Mouse (Mus musculus) megakaryocyte progenitor cell, adult 5-6 weeks (primary cell): ENCODE results near the gene H2-DMb2. TPM values are rescaled to one million over a fixed set of nuclear protein-coding genes. Genes with fewer than 3 reads are reported as not detected.

Experiments used
- ATAC-seq: replicated peaks from 2 replicates; pipeline ENCODE4 v1.8.0; 2016; ENCODE audit warnings: mild to moderate bottlenecking, moderate TSS enrichment, inconsistent platforms; ENCODE audit not compliant: poor library complexity
- total RNA-seq, 2 experiments: library from RNA; stranded (forward) in 1 of 2; stranded (reverse) in 1 of 2; fragments of 157-497, 149-512 nt in 1 of 2; fragments of 200-1000 nt in 1 of 2; gene quantifications; 2 replicates each; pipeline versions ENCODE4 v1.2.3 to v1.2.4; 2015 to 2017

H2-DMb2 gene
- total RNA-seq, 2 experiments from 2014 or later = 3.9 to 8.5 TPM

DNA sequence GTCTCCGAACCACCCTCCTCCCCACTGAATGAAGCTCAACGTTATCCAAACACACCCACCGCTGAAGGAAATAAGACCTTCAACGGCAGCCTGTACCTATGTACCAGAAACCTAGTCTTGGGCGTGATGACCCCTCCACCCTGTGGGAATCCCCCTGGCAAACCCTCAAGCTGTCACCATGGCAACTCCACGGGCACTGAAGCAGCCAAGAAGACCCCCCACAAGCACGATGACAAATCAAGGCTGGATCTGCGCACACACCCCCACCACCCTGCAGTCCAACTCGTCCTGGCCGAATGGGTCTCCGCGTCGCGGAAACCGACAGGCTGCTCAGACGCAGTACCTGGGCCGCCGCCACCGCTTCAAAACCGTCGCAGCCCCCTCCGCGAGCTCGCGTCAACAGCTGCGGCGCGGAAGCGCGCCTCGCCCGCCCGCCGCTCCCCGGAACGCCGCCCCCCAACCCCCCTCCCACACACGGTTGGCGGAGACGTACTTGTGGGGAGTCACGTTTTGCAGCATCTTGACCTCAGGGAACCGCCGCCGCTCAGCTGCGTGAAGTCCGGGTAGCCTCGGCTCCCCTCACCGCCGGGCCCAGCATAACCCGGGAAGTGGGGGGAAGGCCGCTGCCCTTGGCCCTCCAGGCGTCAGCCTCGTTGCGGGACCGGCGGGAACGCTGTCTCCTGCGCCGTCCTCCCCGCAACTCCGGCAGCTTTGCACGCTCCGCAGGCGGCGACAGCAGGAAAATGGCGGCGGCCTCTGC, 24.8 kb upstream of the H2-DMb2 start:
- no peak for ATAC-seq

GRCm38 (mm10) chr17:34118873-34119248, 24.2 kb upstream of the H2-DMb2 start:
- no peak for ATAC-seq

DNA sequence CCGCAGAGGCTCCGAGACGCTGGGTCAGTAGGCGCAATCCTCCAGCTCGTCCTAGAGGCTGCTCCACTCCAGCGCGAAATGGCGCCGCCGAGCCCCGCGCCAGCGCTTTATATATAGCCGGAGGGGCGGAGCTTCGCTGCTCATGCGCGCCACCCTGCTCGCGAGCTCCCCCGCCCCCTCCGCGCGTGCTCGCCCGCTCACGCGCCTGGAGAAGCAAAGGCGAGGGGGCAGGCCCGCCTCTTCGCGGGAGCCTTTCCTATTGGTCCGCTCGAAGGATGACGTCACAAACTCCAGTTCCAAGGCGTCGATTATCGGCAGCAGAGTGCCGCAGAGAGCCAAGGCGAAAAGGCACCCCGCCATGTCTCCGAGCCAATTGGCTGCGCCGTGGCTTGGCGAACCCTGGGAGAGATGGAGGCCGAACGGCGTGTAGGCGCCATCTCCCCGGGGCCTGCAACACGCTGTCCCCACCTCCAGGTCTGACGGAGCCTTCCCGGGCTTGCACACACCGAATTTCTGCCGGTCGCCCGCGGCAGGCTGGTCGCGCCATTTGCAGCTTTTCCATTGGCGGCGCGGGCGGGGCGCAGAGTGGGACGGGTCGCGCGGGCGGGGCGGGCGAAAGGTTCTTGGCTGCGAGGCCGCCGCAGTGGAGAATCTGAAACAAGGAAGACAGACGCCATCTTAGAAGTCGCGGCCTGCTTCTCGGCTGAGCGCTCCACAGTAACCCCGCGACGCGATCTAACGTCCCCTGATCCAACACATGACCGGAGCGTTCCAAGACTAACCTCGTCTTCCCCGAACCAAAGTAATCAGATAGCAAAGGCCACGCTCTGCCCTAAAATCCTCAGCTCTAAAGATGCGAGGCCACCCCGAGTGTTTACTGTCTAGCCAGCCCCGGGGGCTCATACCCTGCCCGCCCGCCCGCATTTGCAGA, 23.6 kb upstream of the H2-DMb2 start, which contains the start of gene H2-DMa:
H2-DMa (plus strand) TSS at position 293 of the 931 bp plus-strand sequence.
- peak; percentile 44 for ATAC-seq

DNA sequence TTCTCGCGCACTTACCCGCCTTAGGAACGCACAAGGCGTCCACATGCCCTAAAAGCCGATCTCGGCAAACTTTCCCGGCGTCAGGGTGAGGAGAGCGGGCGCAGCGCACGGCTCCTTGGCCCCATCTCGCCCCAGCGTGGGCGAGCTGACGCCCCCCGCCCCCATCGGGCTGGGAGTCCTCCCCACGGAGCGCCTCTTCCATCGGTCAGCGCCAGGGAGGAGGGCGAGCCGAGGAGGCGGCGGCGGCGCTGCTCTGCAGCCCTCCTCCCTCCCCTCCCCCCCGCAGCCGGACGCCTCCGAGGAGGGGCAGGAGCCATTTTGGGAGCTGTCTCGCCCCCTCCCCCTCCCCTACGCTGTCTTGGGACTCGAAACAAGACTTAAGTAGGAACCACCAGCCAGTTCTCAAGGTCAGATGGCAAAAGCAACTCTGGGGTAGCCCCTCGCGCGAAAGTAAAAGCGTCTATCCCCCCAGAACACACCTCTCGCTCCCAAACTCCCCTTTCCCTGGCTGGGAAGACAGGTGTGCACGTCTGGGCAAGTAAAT, 22.9 kb upstream of the H2-DMb2 start:
- ATAC-seq = 0 out of 2 replicates have a peak, but pooled peaks have one; percentile 1

DNA sequence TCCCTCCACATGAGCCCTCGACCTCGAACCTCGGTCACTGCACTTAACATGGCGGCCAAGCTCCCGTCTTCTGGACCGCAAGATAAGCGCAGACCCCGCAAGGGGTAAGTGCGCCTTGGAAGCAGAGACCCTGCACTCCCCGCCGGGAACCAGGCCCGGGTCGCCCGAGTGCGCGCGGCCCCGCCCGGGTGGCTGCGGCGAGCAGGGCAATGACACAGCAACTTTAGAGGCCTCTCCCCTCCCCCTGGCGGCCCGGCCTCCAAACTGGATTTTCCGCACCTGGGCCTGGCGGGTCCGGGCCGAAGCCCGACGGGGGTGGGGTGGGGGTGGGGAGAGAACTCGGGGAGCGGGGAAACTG, 22.3 kb upstream of the H2-DMb2 start:
- peak; percentile 14 for ATAC-seq

DNA sequence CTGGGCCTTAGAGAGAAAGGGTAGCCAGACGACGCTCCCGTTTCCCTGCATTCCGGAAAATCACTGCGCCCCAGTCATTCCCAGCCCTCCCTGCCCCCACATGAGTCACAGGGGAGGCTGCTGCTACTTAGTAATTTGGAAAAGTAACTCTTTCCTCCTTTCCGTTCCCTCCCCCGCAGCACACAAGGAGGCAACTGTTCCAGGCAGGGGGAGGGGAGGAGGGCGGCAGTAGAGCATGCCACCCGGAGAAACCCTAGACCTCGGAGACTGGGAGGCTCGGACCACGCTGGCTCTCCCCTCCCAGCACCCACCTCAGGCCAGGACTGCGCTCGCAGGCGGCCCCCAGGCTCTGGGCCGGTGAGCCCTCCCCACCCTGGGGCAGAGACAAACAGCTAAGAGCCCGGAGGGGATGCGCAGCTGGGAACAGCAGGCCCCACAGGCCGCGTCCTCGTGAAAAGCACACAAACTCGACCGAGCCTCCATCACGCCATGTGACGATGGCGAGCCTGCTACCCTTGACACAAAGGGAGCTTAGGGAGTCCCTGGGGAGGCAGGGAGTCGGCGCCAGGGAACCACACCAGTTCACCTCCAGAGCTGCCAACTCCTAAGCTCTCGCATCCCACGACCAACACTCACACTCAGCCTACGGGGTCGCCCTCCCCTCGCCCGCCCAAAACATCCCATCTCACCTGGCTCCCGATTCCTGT, 21.8 kb upstream of the H2-DMb2 start:
- no peak for ATAC-seq

GRCm38 (mm10) chr17:34121879-34122187, 21.3 kb upstream of the H2-DMb2 start:
- no peak for ATAC-seq

- peak; percentile 22 for ATAC-seq
Measured at GRCm38 (mm10) chr17:34122188-34122984, 20.7 kb upstream of the H2-DMb2 start, which contains the start of gene Brd2. Gene Brd2 (minus strand): TSS chr17:34122634.

- ATAC-seq = no peak
Measured at GRCm38 (mm10) chr17:34123111-34123510, 20.0 kb upstream of the H2-DMb2 start.

- ATAC-seq = no peak
Measured at GRCm38 (mm10) chr17:34123518-34123917, 19.6 kb upstream of the H2-DMb2 start.

DNA sequence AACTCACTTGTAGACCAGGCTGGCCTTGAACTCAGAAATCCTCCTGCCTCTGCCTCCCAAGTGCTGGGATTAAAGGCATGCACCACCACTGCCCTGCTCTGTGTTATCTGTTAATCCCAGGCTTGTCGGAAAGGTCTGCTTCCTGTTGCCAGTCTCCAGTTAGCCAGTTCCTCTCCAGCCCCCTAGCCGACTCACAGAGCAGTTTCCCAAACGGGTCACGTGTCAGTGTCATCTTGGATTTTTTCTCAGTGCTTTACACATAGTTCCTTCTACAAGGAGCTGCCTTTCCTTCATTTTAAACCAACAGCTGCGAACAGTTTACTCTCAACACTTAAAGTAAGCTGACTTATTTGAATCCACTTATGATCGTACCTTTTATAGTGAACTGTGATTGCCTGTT, 18.5 kb upstream of the H2-DMb2 start:
- 0 out of 2 replicates have a peak, but pooled peaks have one; percentile 12 for ATAC-seq

DNA sequence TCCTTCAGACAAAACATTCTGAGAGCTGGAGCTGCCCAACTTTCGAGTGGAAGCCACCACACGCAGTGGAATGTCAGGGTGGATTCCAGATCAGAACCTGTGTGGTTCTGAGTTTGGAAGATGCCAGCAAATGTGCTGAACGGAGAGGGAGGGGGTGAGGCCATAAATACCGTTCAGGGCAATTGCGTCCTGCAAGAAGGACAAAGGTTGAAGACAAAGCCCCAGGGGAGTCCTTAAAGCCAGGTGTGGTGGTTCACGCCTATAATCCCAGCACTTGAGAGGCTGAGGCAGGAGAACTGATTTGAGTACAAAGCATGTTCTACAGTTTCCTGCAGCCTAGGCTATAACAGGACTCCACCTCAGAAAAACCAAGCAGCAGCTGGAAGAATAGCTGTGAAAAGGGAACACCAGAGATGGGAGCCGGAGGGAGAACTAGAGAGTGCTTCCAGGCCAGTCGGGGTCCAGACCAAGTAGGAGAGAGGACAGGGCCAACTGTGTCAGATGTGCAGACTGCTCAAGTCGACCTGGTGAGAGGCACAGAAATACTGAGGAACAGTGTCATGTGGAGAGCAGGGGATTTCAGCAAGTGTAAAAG, 16.2 kb upstream of the H2-DMb2 start:
- ATAC-seq = no peak

DNA sequence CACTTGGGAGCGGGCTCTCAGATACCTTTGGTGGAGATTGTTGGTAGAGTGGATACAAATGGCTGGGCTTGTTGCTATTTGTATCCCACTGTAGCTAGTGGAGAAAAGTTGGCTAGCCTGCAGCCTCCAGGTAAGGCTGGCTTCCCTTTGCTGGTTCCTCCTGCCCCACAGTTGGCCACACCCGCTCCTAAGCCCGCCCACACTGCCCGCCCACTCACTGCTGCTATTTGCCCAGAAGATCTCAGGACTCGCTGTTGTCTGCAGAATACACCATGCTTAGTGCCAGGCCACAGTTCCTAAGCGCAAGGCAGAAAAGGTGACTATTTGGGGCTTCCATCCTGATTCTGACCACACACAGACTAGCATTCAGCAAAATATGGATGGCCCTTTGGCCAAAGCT, 15.6 kb upstream of the H2-DMb2 start:
- ATAC-seq = peak; percentile 72

DNA sequence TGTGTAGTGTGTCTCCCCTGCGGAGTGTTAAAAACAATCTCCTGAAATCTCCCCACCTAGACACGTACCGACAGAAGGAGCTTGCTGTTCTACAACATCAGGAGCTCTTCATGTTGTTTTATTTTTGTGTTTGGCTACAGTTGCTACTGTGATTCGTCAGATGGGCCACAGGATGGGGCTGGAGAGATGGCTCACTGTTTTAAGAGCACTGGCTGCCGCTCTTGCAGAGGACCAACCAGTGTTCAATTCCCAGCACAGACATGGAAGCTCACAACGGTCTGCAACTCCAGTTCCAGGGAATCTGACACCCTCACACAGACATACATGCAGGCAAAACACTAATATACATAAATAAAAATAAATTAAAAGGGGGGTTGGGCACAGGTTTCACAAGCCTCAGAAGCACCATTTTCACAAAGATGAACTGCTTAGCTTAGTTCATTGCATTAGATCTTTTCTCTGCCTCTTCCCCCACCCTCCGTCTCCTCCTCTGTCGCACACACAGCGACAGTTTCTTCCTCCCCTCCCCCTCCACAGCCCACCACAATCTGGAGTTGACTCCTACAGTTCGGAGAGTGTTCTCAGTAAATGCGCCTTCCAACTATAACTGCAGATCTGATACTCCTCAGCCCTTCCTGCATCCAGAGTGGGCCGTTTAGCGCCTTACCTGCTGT, 14.7 kb upstream of the H2-DMb2 start:
- ATAC-seq = no peak

DNA sequence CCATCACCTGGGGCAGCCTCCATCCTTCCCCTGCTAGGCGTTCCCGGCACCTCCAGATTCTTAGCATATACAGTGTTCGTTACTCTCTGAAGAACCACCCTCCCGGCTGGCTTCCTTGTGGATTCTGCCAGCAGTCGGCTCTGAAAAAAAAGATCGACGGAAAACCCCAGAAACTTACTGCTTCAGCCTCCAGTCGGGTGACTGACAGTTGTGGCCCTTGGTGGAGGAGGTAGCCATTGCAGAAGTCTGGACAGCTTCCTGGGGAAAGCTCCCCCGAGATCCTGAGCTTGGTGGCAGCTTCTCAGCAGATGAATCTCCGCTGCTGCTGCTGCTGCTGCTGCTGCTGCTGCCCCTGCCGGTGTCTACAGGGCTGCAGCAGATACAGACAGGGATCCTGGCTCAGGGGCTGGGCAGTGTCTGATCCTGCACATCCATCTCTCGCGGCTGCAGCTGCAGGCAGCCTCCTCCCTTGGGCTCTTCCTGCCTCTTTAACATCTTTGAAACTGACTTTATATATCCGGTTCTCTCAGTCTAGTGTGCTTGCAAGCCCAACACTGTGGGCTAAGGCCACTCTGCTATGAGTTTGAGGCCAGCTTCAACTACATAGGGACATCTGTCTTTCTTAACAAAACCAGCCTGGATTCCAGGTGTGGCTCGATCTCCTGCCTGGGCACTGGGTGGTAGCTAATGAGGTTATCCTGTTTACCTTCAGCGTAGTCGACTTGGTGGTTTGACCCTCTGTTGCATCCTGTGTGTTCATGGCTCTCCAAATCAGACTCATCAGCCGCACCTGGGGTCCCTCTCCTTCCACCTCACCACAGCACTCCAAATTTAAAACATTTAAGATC, 13.9 kb upstream of the H2-DMb2 start:
- ATAC-seq = no peak

- no peak for ATAC-seq
Measured at GRCm38 (mm10) chr17:34130073-34130947, 12.8 kb upstream of the H2-DMb2 start.

GRCm38 (mm10) chr17:34131911-34132310, 11.2 kb upstream of the H2-DMb2 start:
- no peak for ATAC-seq
